Mouse (Mus musculus) brain, adult 2 months (tissue): ENCODE results near the gene Antxr1.

ENCODE experiments used
- DNase-seq: peaks from one replicate; pipeline ENCODE4 v3.0.0; 2011; ENCODE audit warnings: low read depth, low spot score

Gene Antxr1

GRCm38 (mm10) chr6:87250701-87251100 is 84.9 kb downstream of the Antxr1 start:
- no peak for DNase-seq

DNA sequence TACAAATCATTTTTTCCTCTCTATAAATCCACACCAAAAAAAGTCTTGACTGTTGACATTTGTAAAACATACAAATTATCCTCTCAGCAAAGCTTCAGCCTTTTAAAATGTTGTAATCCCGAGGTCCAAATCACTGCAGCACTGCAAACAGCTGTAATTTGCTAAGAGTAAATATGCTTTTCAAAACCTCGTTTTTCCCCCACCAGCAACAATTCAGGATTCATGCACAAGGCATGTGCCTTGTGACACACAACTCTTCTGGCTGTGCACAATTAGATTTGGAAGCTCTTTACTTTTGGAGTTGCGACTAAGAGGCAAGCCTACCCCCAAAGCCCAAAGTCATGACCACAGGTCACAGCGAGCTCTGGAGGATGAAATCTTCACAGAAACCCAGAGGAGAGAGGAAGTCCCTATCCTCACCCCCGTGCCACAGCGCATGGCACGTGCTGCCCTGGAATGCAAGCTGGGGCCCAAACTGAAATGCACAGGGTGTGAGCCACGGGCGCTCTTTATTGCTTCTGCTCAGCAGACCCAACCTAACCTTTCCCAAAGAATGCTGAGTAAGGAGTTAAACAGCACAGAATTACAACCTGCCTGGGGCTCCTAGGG is 87.3 kb downstream of the Antxr1 start:
- no peak for DNase-seq

DNA sequence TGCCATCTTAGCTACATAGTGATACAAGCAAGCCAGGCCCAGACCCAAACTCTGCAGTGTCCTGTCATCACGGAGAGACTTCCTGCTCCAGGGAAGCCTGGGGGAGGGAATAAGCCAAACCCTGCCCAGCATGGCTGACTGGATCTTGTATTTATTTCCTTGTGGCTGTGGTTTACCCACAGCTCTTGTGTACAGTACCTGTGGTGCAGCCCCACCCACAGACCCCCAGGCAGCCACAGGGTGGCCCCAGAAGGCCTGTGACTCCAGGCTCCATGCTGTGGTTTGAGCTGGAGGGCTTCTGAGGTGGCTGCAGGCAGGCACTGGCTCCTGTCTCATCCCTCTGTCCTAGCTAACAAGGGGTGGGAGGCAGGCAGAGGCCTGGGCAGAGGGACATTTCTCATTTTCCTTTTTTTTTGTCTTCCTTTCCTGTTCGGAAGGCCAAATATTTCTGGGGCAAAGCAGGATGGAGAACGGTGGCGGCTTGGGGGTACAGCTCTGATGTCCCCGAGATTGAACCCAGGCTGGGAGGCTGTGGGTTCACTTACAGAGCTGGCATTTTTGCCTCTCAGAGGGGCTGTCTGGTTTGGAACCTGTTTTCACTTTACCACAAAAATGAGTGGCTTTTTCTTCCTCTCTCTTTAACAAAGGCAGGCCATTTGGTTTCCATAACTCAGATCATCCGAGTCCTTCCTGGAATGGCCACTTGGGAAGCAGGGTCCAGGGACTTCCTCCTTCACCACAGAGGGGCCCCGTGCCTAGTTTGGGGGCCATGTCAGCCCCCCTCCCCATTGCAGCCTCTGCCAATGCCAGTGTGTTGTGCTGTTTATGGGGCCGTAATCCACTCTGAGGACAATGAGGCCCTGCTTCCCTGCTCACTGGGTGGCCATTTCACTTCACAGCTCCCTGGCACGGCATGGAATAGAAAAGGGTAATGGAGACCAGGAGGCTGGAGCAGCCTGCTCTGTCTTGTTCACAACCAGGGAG is 91.2 kb downstream of the Antxr1 start:
- DNase-seq = no peak

- DNase-seq = no peak
Measured at GRCm38 (mm10) chr6:87237260-87237659, 98.4 kb downstream of the Antxr1 start.

GRCm38 (mm10) chr6:87236061-87236460 is 99.6 kb downstream of the Antxr1 start:
- DNase-seq = no peak

DNA sequence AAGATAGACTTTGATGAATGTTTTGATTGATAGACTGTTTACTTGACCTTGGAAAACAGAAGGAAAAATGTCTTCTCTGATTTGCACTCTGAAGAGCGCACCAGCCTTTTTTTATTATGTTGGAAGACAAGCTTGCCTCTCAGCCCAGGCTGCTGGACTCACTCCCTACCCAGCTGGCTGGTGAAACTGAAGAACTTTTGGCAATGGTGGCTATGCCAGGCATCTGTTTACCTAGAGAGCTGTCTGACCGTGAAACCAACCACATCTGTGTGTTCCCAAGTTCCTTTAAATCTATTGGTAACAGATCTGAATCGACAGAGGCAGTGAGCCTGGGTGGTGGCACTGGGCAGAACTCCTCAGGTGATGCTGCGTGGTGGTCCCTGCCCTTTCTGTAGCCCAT is 102.5 kb downstream of the Antxr1 start:
- peak; percentile 48 for DNase-seq

GRCm38 (mm10) chr6:87230041-87230440 is 105.6 kb downstream of the Antxr1 start:
- DNase-seq = no peak

DNA sequence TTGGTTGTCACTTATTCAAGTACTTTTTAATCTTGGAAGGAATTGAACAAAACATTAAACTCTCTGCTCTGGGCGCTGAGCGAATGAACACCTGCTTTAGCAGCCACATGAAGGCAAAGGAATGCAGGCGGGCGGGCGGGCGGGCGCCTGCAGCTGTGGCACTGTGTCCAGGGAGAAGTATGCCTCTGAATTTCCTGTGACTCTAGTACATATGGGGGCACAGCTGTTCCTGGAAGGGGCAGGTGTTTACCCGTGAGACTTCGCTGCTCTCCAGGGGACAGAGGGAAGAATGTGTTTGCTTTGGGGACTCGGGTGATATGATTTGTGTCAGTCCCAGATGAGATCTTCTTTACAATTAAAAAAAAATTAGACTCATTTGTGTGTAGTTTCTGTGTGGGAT is 107.7 kb downstream of the Antxr1 start:
- no peak for DNase-seq

DNA sequence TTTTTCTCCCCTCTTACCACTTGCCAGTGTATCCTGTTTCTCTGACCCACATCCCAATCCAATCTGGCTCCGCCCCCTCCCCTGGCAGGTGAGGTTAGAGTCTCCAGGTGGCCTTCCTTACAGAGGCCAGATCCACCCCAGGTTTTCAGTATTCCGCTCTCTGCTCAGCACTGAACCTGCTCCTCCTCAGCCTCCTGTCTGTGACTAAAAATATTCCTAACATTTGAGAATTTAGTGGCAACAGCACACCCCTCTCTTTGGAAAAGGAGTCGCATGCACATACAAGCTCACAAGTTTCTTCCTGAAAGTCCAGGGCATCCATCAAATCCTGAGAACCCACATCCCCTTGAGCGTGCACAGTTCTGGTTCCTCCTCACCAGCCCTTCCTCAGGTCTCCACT is 109.3 kb downstream of the Antxr1 start:
- peak; percentile 83 for DNase-seq

DNA sequence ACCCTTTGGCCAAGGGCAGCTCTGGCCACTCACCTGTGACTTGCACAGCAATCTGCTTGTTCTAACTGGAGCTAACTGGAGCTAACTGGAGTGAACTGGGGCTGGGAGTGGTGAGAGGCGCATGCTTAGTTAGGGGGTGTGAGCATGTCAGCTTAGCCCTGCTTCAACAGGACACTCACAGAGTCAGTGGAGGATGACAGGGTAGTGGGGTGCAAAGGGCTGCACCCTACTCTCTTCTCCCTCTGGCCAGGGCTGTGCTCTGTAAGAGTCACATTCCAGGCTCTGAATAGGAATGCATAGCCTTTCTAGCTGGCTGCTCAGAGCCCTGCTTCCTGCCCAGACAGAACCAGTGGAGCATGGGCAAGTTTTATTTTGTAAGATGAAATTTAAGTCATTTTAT is 110.3 kb downstream of the Antxr1 start:
- DNase-seq = no peak

DNA sequence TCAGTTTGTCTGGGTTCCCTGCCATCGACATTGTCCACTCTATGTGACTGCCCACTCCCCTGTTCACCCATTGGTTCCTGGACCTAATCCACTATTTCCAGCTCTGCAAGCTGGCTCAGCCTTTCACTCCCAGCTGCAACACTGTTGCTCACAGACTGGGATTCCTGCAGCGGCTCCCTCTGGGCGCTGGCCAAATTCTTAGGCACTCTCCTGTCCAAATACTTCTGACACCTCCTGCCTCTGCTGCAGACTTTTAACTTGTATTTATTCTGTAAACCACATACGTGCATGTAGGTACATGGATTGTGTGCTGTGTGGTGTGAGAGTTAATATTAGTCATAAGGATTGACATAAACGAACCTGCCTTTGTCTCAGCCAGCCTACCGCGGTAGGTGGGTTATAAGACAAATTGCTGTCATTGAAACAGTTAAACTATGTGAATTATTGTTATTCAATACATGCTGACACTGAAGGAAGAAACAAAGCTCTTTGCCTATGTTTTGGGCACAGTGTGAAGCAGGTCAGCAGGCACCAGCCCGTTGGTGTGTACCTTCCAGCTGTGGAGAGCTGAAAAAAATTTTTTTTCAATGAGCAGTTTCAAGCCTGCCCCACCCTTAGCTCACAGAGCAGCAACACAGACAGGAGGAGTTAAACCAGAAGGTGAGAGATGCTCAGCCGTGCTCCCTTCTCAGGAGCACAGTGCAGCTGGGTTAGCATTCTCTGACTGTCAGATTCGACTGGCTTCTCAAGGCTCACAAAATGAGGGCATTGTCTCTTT is 112.6 kb downstream of the Antxr1 start:
- no peak for DNase-seq

DNA sequence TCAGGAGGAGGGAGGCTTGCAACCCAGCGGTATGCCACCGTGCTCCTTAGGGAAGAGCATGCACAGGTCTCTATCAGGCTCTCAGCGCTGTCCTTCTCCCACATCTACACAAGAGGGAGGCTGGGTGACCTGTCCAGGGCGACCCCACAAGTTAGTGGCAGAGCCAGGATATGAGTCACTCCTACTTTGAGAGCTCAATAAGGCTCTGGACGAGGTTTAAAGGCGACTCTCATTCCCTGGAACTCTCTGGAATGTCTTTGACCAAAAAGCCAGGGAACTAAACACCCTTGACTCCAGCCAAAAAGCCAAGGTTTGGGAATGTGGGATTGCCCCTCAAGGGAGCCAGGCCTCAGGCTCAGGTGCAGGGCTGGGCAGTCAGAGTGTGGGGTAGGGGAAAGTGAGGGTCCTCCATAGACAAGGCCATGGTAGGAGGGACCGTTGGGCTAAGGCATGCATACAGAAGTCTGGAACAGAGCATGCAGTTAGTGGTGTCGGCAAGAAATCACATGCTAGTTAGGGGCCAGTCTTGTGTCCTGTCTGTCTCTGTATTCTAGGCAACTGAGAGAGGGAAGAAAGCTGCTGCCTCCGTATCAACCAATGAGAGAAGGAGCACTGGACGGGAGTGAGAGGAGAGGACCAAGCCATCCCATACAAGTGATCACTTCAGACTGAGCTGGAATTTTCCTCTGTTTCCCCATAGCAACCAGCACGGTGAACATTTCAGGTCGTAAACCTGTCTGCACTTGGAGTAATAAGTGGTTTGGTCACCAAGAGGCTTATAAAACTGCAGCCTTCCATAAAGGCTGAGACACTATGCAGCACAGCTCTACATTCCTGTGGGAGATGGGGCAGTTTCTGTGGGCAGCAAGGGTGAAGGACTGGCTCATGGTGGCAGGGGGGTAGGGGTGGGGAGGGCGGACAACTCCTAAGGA is 116.3 kb downstream of the Antxr1 start:
- no peak for DNase-seq

- peak; percentile 29 for DNase-seq
Measured at GRCm38 (mm10) chr6:87216114-87216591, 119.5 kb downstream of the Antxr1 start.

GRCm38 (mm10) chr6:87213262-87213661 is 122.4 kb downstream of the Antxr1 start:
- no peak for DNase-seq

DNA sequence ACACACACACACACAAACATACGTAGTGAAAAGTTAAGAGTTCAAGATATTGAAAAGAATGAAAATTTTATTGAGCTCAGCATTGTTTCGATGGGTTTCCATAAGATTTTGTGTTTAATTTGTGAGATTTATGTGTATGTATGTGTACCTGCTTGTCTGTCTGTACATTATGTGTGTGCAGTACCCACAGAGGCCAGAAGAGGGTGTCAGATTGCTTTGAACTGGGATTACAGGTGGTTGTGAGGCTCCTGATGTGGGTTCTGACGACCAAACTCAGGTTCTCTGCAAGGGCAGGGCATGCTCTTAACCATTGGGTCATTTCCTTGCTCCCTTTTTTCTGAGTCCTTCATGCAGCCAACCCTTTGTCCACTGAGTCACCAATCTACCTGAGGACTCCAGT is 124.1 kb downstream of the Antxr1 start:
- no peak for DNase-seq

- DNase-seq = peak; percentile 67
Measured at GRCm38 (mm10) chr6:87207373-87207982, 128.1 kb downstream of the Antxr1 start.

GRCm38 (mm10) chr6:87206790-87207189 is 128.8 kb downstream of the Antxr1 start:
- no peak for DNase-seq

GRCm38 (mm10) chr6:87203467-87203866 is 132.2 kb downstream of the Antxr1 start:
- DNase-seq = no peak

DNA sequence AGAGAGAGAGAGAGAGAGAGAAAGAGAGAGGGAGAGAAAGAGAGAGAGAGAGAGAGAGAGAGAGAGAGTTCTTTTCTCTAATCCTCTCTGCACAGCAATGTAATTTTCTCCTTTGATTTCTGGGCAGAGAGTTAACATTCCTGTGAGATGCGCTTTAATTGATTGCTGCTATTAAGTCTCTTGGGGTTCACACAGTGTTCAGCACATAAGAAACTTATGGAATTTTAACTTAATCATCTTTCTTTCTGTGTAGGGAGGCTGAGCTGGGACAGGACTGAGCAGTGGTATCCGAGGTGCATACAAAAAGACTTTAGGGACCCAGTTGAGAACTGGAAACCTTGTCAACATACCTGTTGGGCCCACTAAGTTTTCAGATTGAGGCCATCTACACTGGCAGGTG is 132.6 kb downstream of the Antxr1 start:
- DNase-seq = no peak

DNA sequence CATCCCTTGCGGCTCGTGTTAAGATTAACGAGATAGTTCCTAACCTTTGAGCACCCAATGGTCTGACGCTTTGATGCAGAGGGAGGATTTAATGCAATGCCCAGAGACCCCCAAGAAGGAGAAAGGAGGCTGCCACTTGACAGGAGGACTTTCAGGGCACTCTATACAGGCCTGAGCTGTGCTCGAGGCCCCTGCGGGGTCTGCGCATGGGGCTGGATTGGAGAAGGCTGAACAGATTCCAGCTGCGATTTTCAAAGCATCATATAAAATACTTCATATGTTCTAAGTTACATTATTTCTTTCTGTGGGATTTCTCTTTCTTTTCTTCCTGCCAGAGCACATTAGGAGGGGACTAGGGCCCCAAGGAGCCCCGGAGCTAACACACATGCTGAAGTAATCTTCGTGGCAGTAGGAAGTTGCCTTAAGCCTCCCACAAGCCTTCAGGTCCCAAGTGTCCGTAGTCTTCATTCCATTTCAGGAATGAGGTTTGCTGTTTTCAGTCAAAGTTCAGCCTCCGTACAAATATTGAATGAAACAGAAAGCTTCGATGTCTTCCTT is 133.5 kb downstream of the Antxr1 start:
- DNase-seq = no peak
